Comparison of ENCODE assay signal across 25 mouse cellular contexts in genomic region chr6:23245121-23245520, GRCm38 (mm10). TPM values are rescaled to one million over a fixed set of nuclear protein-coding genes. Genes with fewer than 3 reads are reported as not detected.
DNase-seq lines count a peak whose midpoint lies in the region; ATAC-seq lines count a peak whose summit lies in the region.
"Had no signal": no experiment of that assay in that cellular context is flagged by ENCODE, and none has a peak within 500 bp of the region (broad histone marks: within the 10 kb centered on the region; RNA-seq: fewer than 3 reads in every experiment).

No protein-coding gene starts in this region.

- peaks cover 69% of the 10 kb centered on the region for H3K4me1 ChIP-seq in forebrain, embryonic 10.5 days
- peaks cover 20% of the 10 kb centered on the region for H3K4me1 ChIP-seq in forebrain, embryonic 16.5 days (replicated peaks; ENCODE audit: control insufficient read depth, insufficient read depth, low read length)
- peaks cover 11% of the 10 kb centered on the region for H3K4me1 ChIP-seq in midbrain, embryonic 11.5 days (ENCODE audit: control insufficient read depth, insufficient read depth, low read length)
- peaks cover 17% of the 10 kb centered on the region for H3K4me1 ChIP-seq in midbrain, embryonic 15.5 days
- H3K4me1 ChIP-seq in embryonic facial prominence, embryonic 14.5 days (ENCODE audit: control insufficient read depth, insufficient read depth, low read length): peaks cover 13% of the 10 kb centered on the region; the same call in 1 of the 2 replicates
- H3K4me1 ChIP-seq in forebrain, embryonic 14.5 days (ENCODE audit: control insufficient read depth, insufficient read depth, low read length): peaks cover 12% of the 10 kb centered on the region

- 12% methylated on average over 9 of the region's 9 CpGs for WGBS in forebrain, embryonic 10.5 days
- WGBS in forebrain, embryonic 16.5 days: 27% methylated on average over 9 of the region's 9 CpGs
- WGBS in midbrain, embryonic 11.5 days: 15% methylated on average over 9 of the region's 9 CpGs
- 17% methylated on average over 9 of the region's 9 CpGs for WGBS in midbrain, embryonic 15.5 days
- 17% methylated on average over 9 of the region's 9 CpGs for WGBS in embryonic facial prominence, embryonic 14.5 days
- 15% methylated on average over 9 of the region's 9 CpGs for WGBS in forebrain, embryonic 14.5 days

- H3K4me2 ChIP-seq in forebrain, embryonic 16.5 days (ENCODE audit: low read length): no peak overlapping the region
- H3K4me2 ChIP-seq in midbrain, embryonic 11.5 days: no peak overlapping the region
- no peak overlapping the region for H3K4me2 ChIP-seq in midbrain, embryonic 15.5 days
- H3K4me2 ChIP-seq in embryonic facial prominence, embryonic 14.5 days (ENCODE audit: low read depth, low read length): no peak overlapping the region
- no peak overlapping the region for H3K4me2 ChIP-seq in forebrain, embryonic 14.5 days (ENCODE audit: low read length)
- H3K4me2 ChIP-seq: heart, embryonic 12.5 days had no signal

- intact Hi-C loops in gastrocnemius, postnatal 36 days (cut with DNase I): no loop called here

- no peak for DNase-seq in forebrain, embryonic 10.5 days (ENCODE audit: extremely low spot score, low spot score)
- DNase-seq in midbrain, embryonic 11.5 days (ENCODE audit: low spot score, missing footprints): peak; percentile 90
- no peak for DNase-seq in embryonic facial prominence, embryonic 14.5 days (ENCODE audit: low spot score)
- no peak for DNase-seq in forebrain, embryonic 14.5 days (ENCODE audit: low spot score)
- no peak for DNase-seq in spleen, postnatal 36 days (ENCODE audit: low spot score in 2 of 2)
- DNase-seq in gastrocnemius, postnatal 36 days: no peak
- DNase-seq: adrenal gland, postnatal 10 days; cerebellum, adult 11-12 months; cerebellum, adult 9-10 months; gastrocnemius, postnatal 14 days had no signal

- ATAC-seq in forebrain, embryonic 16.5 days: no peak
- no peak for ATAC-seq in midbrain, embryonic 11.5 days (ENCODE audit: low FRiP score)
- no peak for ATAC-seq in midbrain, embryonic 15.5 days (replicated peaks)
- no peak for ATAC-seq in embryonic facial prominence, embryonic 14.5 days (ENCODE audit: low read depth)
- ATAC-seq in forebrain, embryonic 14.5 days: no peak
- ATAC-seq: hindbrain, embryonic 16.5 days; inflammation-experienced regulatory T-cells, adult 6 months; intestine, postnatal 0 days had no signal

- H3K4me3 ChIP-seq in forebrain, embryonic 10.5 days: peak overlapping the region; percentile 81
- H3K4me3 ChIP-seq in forebrain, embryonic 16.5 days (replicated peaks; ENCODE audit: low read length): no peak overlapping the region
- no peak overlapping the region for H3K4me3 ChIP-seq in midbrain, embryonic 11.5 days (ENCODE audit: low read depth, low read length)
- H3K4me3 ChIP-seq in midbrain, embryonic 15.5 days: no peak overlapping the region
- peak overlapping the region; percentile 19; the same call in 1 of the 2 replicates for H3K4me3 ChIP-seq in embryonic facial prominence, embryonic 14.5 days (ENCODE audit: low read depth, low read length)
- H3K4me3 ChIP-seq in forebrain, embryonic 14.5 days (ENCODE audit: low read depth, low read length): peak overlapping the region; percentile 8; the same call in 1 of the 2 replicates
- H3K4me3 ChIP-seq: heart, embryonic 12.5 days had no signal

- peak overlapping the region; percentile 99 for H3K27ac ChIP-seq in forebrain, embryonic 10.5 days
- H3K27ac ChIP-seq in forebrain, embryonic 16.5 days (ENCODE audit: low read length): no peak overlapping the region
- H3K27ac ChIP-seq in midbrain, embryonic 11.5 days (ENCODE audit: low read depth, low read length): no peak overlapping the region
- H3K27ac ChIP-seq in midbrain, embryonic 15.5 days: no peak overlapping the region
- no peak overlapping the region for H3K27ac ChIP-seq in embryonic facial prominence, embryonic 14.5 days (replicated peaks; ENCODE audit: low read depth, low read length)
- no peak overlapping the region for H3K27ac ChIP-seq in forebrain, embryonic 14.5 days (ENCODE audit: low read depth, low read length)
- H3K27ac ChIP-seq: hindbrain, embryonic 10.5 days had no signal

- no peak overlapping the region for H3K9ac ChIP-seq in forebrain, embryonic 16.5 days (replicated peaks; ENCODE audit: low read depth, low read length)
- H3K9ac ChIP-seq in midbrain, embryonic 11.5 days (ENCODE audit: low read length): no peak overlapping the region
- H3K9ac ChIP-seq in midbrain, embryonic 15.5 days: no peak overlapping the region
- no peak overlapping the region for H3K9ac ChIP-seq in embryonic facial prominence, embryonic 14.5 days (ENCODE audit: low read depth, low read length)
- no peak overlapping the region for H3K9ac ChIP-seq in forebrain, embryonic 14.5 days (ENCODE audit: low read length)
- H3K9ac ChIP-seq: heart, embryonic 12.5 days had no signal

- H3K9me3 ChIP-seq in forebrain, embryonic 10.5 days: no peaks in the 10 kb centered on the region
- H3K9me3 ChIP-seq in forebrain, embryonic 16.5 days (ENCODE audit: control insufficient read depth, low read length): no peaks in the 10 kb centered on the region
- H3K9me3 ChIP-seq in midbrain, embryonic 11.5 days (ENCODE audit: control insufficient read depth, low read length): no peaks in the 10 kb centered on the region
- no peaks in the 10 kb centered on the region for H3K9me3 ChIP-seq in midbrain, embryonic 15.5 days
- no peaks in the 10 kb centered on the region for H3K9me3 ChIP-seq in embryonic facial prominence, embryonic 14.5 days (ENCODE audit: control insufficient read depth, low read length)
- H3K9me3 ChIP-seq in forebrain, embryonic 14.5 days (replicated peaks; ENCODE audit: control insufficient read depth, low read length): no peaks in the 10 kb centered on the region
- H3K9me3 ChIP-seq: heart, embryonic 12.5 days; hindbrain, embryonic 10.5 days had no signal

- H3K36me3 ChIP-seq in forebrain, embryonic 10.5 days (replicated peaks): peaks cover 8% of the 10 kb centered on the region
- H3K36me3 ChIP-seq in forebrain, embryonic 16.5 days (ENCODE audit: control insufficient read depth, insufficient read depth): no peaks in the 10 kb centered on the region
- H3K36me3 ChIP-seq in midbrain, embryonic 11.5 days (ENCODE audit: control insufficient read depth, insufficient read depth, low read length): no peaks in the 10 kb centered on the region
- no peaks in the 10 kb centered on the region for H3K36me3 ChIP-seq in midbrain, embryonic 15.5 days (replicated peaks)
- no peaks in the 10 kb centered on the region for H3K36me3 ChIP-seq in embryonic facial prominence, embryonic 14.5 days (ENCODE audit: control insufficient read depth, insufficient read depth, low read length)
- no peaks in the 10 kb centered on the region for H3K36me3 ChIP-seq in forebrain, embryonic 14.5 days (ENCODE audit: control insufficient read depth, insufficient read depth, low read length)
- H3K36me3 ChIP-seq: heart, embryonic 12.5 days; hindbrain, embryonic 10.5 days had no signal

- peaks cover 95% of the 10 kb centered on the region for H3K27me3 ChIP-seq in forebrain, embryonic 10.5 days (ENCODE audit: poor library complexity, severe bottlenecking)
- peaks cover 67% of the 10 kb centered on the region for H3K27me3 ChIP-seq in forebrain, embryonic 16.5 days (replicated peaks; ENCODE audit: control insufficient read depth, insufficient read depth, low read length)
- peaks cover 92% of the 10 kb centered on the region for H3K27me3 ChIP-seq in midbrain, embryonic 11.5 days (ENCODE audit: control insufficient read depth, insufficient read depth, low read length)
- peaks cover 77% of the 10 kb centered on the region for H3K27me3 ChIP-seq in midbrain, embryonic 15.5 days (replicated peaks)
- peaks cover 93% of the 10 kb centered on the region for H3K27me3 ChIP-seq in embryonic facial prominence, embryonic 14.5 days (replicated peaks; ENCODE audit: control insufficient read depth, insufficient read depth, low read length)
- H3K27me3 ChIP-seq in forebrain, embryonic 14.5 days (replicated peaks; ENCODE audit: control insufficient read depth, insufficient read depth, low read length): peaks cover 77% of the 10 kb centered on the region

RNA-seq across cellular contexts. Expression of gene Fezf1, which starts 3.0 kb away (rescaled TPM):
- polyA plus RNA-seq in forebrain, embryonic 10.5 days (2016; fragmentation: Nextera tagmentation; extraction: Ambion mirVana): 35.1 and 38.2 TPM in 2 replicates
- 4.1 and 15.2 TPM in 2 replicates for polyA plus RNA-seq in forebrain, embryonic 16.5 days (2015; fragmentation: Nextera tagmentation; extraction: Ambion mirVana)
- 1.9 and 3.3 TPM in 2 replicates for polyA plus RNA-seq in midbrain, embryonic 11.5 days (2014; fragmentation: Nextera tagmentation; extraction: Ambion mirVana)
- polyA plus RNA-seq in midbrain, embryonic 15.5 days (2015; fragmentation: Nextera tagmentation; extraction: Ambion mirVana): 2.2 and 6.3 TPM in 2 replicates
- polyA plus RNA-seq in embryonic facial prominence, embryonic 14.5 days (2014; fragmentation: Nextera tagmentation; extraction: Ambion mirVana): 4.5 and 4.9 TPM in 2 replicates
- polyA plus RNA-seq in forebrain, embryonic 14.5 days (2014; fragmentation: Nextera tagmentation; extraction: Ambion mirVana): 11.2 and 12.0 TPM in 2 replicates
- total RNA-seq in gastrocnemius, postnatal 36 days (2021): not detected
- total RNA-seq: adrenal gland, postnatal 10 days; adrenal gland, postnatal 4 days; gastrocnemius, adult 18-20 months; gastrocnemius, postnatal 14 days; granulocyte monocyte progenitor cell, adult 5-6 weeks; heart, adult 8-10 months; heart, postnatal 25 days; MEL had no signal
- polyA plus RNA-seq: C2C12; heart, embryonic 12.5 days; heart, embryonic 16.5 days; hindbrain, embryonic 16.5 days; inflammation-experienced regulatory T-cells, adult 6 months; intestine, postnatal 0 days had no signal

Comparison
In these comparisons a context has a peak if more than half of its experiments do, and no peak if none do; other contexts are left out.
1. H3K4me3 ChIP-seq: peak in forebrain, embryonic 10.5 days (single experiment), embryonic facial prominence, embryonic 14.5 days (single experiment) and forebrain, embryonic 14.5 days (single experiment); none in forebrain, embryonic 16.5 days (single experiment), midbrain, embryonic 11.5 days (single experiment) and midbrain, embryonic 15.5 days (single experiment).